Mouse (Mus musculus) spleen, postnatal 0 days (tissue): Measurements from ENCODE around the gene Dcps. TPM values are rescaled to one million over a fixed set of nuclear protein-coding genes. Genes with fewer than 3 reads are reported as not detected.

Experiments
- polyA plus RNA-seq: library from polyadenylated mRNA; unstranded; fragments of >200 nt; fragmentation: Nextera tagmentation; extraction: Ambion mirVana; gene quantifications from 2 replicates; pipeline ENCODE4 v1.2.1, GENCODE M21; 2015

Gene Dcps
- 40.4 and 43.6 TPM in 2 replicates for polyA plus RNA-seq

GRCm38 (mm10) chr9:35175251-35176123 lies at the start of gene Dcps:
TSS of gene Dcps (minus strand) at chr9:35176061.

GRCm38 (mm10) chr9:35210542-35211474 lies 34.9 kb upstream of the Dcps start, which contains the start of gene Foxred1:
TSS of gene Foxred1 (minus strand) at chr9:35211055.

DNA sequence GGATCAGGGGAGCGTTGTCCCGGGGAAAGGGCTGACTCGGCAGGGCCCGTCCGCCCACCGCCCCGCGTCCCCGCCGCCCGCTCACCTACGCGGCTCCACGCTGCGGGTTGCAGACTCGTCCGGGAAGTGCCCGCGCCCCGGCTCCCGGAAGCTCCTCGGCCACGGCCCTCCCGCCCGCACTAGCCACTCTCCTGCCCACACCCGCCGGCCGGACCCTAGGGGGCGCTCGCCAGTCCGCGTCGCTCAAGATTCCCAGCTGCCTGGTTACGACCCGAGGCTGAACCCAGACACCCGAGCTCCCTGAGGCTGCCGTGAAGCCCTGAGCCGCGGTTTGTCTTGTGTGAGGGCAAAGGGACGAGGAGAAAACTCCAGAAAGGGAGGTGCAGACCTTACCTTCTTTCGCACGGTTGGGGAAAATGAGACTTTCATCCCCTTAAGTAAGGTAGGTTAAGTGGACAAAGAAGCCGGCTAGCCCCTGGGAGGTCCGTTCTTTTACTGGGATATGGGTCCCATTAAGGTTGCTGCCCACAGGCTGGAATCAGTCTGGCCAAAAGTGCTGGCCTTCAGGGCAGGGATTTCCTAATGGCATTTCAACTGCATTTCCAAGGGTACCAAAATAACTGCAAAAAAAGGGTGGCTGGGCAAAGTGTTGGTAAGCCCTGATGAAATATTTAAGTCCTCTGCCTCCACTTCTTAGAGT lies 24.1 kb upstream of the Dcps start, which contains the start of the genes Srpr and Tirap:
Gene Srpr (plus strand): TSS at position 404 of the 700 bp plus-strand sequence.
Gene Tirap (minus strand): TSS at position 520 of the 700 bp plus-strand sequence.

DNA sequence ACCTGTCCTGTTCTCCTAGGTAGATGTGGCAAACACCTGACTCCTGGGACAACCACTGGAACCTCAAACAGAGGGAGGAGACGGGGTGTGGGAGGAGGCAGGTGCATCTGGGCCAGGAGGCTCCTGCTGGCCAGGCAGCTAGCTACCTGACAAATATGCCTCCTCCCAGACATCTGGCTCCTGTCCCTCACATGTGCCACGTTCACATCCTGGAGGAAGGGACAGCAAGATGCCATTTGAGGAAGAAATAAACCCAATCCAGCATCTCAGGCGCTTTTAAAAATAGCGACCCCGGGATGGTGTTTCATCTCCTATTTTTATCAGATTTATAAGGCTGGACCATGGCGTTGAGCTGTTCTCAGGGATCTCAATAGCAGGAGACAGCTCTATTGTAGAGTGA lies 56.7 kb downstream of the Dcps start, which contains the start of gene St3gal4:
Gene St3gal4 (minus strand): TSS at position 101 of the 400 bp plus-strand sequence.

Other genes with a start within 250 kb of the Dcps start
- gene St3gal4, start 56.8 kb downstream of the Dcps start, polyA plus RNA-seq: 29.7 and 34.6 TPM in 2 replicates
- gene Srpr, start 24.1 kb upstream of the Dcps start, polyA plus RNA-seq: 71.5 and 72.8 TPM in 2 replicates
- gene Tirap, start 24.2 kb upstream of the Dcps start, polyA plus RNA-seq: 6.0 and 7.4 TPM in 2 replicates
- 22.6 and 24.3 TPM in 2 replicates for gene Foxred1, start 35.0 kb upstream of the Dcps start, polyA plus RNA-seq
- 12.9 and 15.2 TPM in 2 replicates for gene Fam118b, start 91.7 kb upstream of the Dcps start, polyA plus RNA-seq
- gene Rpusd4, start 91.8 kb upstream of the Dcps start, polyA plus RNA-seq: 16.6 and 17.7 TPM in 2 replicates
- gene Cdon, start 245.1 kb upstream of the Dcps start, polyA plus RNA-seq: 1.4 and 2.6 TPM in 2 replicates